Mouse (Mus musculus) urinary bladder, postnatal 25 days (tissue): ENCODE measurements around the gene Abca5.

Experiments
- DNase-seq: peaks from one replicate; pipeline ENCODE4 v3.0.0; 2022; ENCODE audit warnings: low spot score

Abca5 gene

GRCm38 (mm10) chr11:110303411-110303810 lies 34.1 kb downstream of the Abca5 start:
- no peak for DNase-seq

- DNase-seq, result no peak
These were observed 39.5 kb downstream of the Abca5 start for GRCm38 (mm10) chr11:110297917-110298533.

- DNase-seq, result no peak
These were observed 46.9 kb downstream of the Abca5 start for GRCm38 (mm10) chr11:110290586-110290985.

- DNase-seq, result no peak
These were observed 49.1 kb downstream of the Abca5 start for GRCm38 (mm10) chr11:110288423-110288822.

- DNase-seq, result no peak
These were observed 49.8 kb downstream of the Abca5 start for GRCm38 (mm10) chr11:110287694-110288093.

GRCm38 (mm10) chr11:110286331-110286730 lies 51.2 kb downstream of the Abca5 start:
- DNase-seq, result no peak

GRCm38 (mm10) chr11:110284849-110285248 lies 52.7 kb downstream of the Abca5 start:
- DNase-seq, result no peak

- DNase-seq, result no peak
These were observed 53.2 kb downstream of the Abca5 start for GRCm38 (mm10) chr11:110284185-110284787.

- no peak for DNase-seq
These were observed 62.7 kb downstream of the Abca5 start for GRCm38 (mm10) chr11:110274794-110275193.

GRCm38 (mm10) chr11:110271745-110272144 lies 65.8 kb downstream of the Abca5 start:
- peak; percentile 34 for DNase-seq

GRCm38 (mm10) chr11:110268244-110268844 lies 69.2 kb downstream of the Abca5 start:
- peak; percentile 96 for DNase-seq

GRCm38 (mm10) chr11:110267232-110267631 lies 70.3 kb downstream of the Abca5 start:
- no peak for DNase-seq

GRCm38 (mm10) chr11:110266757-110267156 lies 70.8 kb downstream of the Abca5 start:
- no peak for DNase-seq

GRCm38 (mm10) chr11:110261867-110262266 lies 75.6 kb downstream of the Abca5 start:
- no peak for DNase-seq

- no peak for DNase-seq
These were observed 79.6 kb downstream of the Abca5 start for GRCm38 (mm10) chr11:110257911-110258310.

- no peak for DNase-seq
These were observed 80.5 kb downstream of the Abca5 start for GRCm38 (mm10) chr11:110257061-110257460.

GRCm38 (mm10) chr11:110252256-110252655 lies 85.3 kb downstream of the Abca5 start:
- no peak for DNase-seq

- DNase-seq, result no peak
These were observed 86.0 kb downstream of the Abca5 start, which contains the start of gene Abca6 for GRCm38 (mm10) chr11:110251534-110251933. Abca6 (minus strand) TSS chr11:110251776.

GRCm38 (mm10) chr11:110244730-110245129 lies 92.8 kb downstream of the Abca5 start:
- DNase-seq, result no peak

- no peak for DNase-seq
These were observed 100.0 kb downstream of the Abca5 start for GRCm38 (mm10) chr11:110237466-110237865.

- DNase-seq, result no peak
These were observed 104.5 kb downstream of the Abca5 start for GRCm38 (mm10) chr11:110232975-110233374.
